Mouse (Mus musculus): ENCODE measurements around the gene Edc3. TPM values are rescaled to one million over a fixed set of nuclear protein-coding genes. Genes with fewer than 3 reads are reported as not detected.

The Edc3 gene
- polyA plus RNA-seq, 1 experiment, result 8.1 TPM

- H3K27me3 ChIP-seq (ENCODE audit: control insufficient read depth, insufficient read depth, low read length), result no peaks in the 10 kb centered on the region
- TF ChIP-seq CTCF (IDR thresholded peaks at IDR 0.05; ENCODE audit: control insufficient read depth, insufficient read depth, insufficient replicate concordance, low read depth, low read length) (no peak), POLR2A (IDR thresholded peaks at IDR 0.05; ENCODE audit: control insufficient read depth, low read depth, low read length) (no peak)
- H3K4me1 ChIP-seq (ENCODE audit: control insufficient read depth, insufficient read depth, low read length), result no peaks in the 10 kb centered on the region
- H3K4me3 ChIP-seq (ENCODE audit: control insufficient read depth, low read depth, low read length), result no peak overlapping the region
- H3K36me3 ChIP-seq (ENCODE audit: control insufficient read depth, insufficient read depth, low read length), result peaks cover 7% of the 10 kb centered on the region
- no peak overlapping the region for H3K27ac ChIP-seq (ENCODE audit: control insufficient read depth, insufficient read depth, low read depth, low read length)
These were observed 92.1 kb downstream of the Edc3 start for GRCm38 (mm10) chr9:57800325-57800975.

Other genes starting within 250 kb of the Edc3 start
- gene Scamp5, start 240.5 kb upstream of the Edc3 start, polyA plus RNA-seq (2012; rRNA removed), result 5.7 and 6.2 TPM in 2 replicates
- gene Rpp25, start 204.5 kb upstream of the Edc3 start, polyA plus RNA-seq (2012; rRNA removed), result 0.20 and 0.55 TPM in 2 replicates
- gene Cox5a, start 187.3 kb upstream of the Edc3 start, polyA plus RNA-seq (2012; rRNA removed), result 335 and 344 TPM in 2 replicates
- gene Fam219b, start 171.0 kb upstream of the Edc3 start, polyA plus RNA-seq (2012; rRNA removed), result 2.3 and 2.8 TPM in 2 replicates
- gene Mpi, start 155.8 kb upstream of the Edc3 start, polyA plus RNA-seq (2012; rRNA removed), result 268 and 282 TPM in 2 replicates
- gene Scamp2, start 147.6 kb upstream of the Edc3 start, polyA plus RNA-seq (2012; rRNA removed), result 465 and 495 TPM in 2 replicates
- gene Ulk3, start 119.1 kb upstream of the Edc3 start, polyA plus RNA-seq (2012; rRNA removed), result 9.2 and 9.5 TPM in 2 replicates
- gene Cplx3, start 102.3 kb upstream of the Edc3 start, polyA plus RNA-seq (2012; rRNA removed), result 0.16 TPM in 1 of 2 replicates, not detected in the other
- 0.06 TPM in 1 of 2 replicates, not detected in the other for gene Lman1l, start 87.8 kb upstream of the Edc3 start, polyA plus RNA-seq (2012; rRNA removed)
- 13.4 and 13.9 TPM in 2 replicates for gene Csk, start 54.9 kb upstream of the Edc3 start, polyA plus RNA-seq (2012; rRNA removed)
- gene Cyp1a2, start 24.8 kb upstream of the Edc3 start, polyA plus RNA-seq (2012; rRNA removed), result 0.16 and 0.38 TPM in 2 replicates
- gene Cyp1a1, start 20.6 kb upstream of the Edc3 start, polyA plus RNA-seq (2012; rRNA removed), result 0.09 and 0.11 TPM in 2 replicates
- 197 and 224 TPM in 2 replicates for gene Clk3, start 57.3 kb downstream of the Edc3 start, polyA plus RNA-seq (2012; rRNA removed)
- gene Arid3b, start 128.3 kb downstream of the Edc3 start, polyA plus RNA-seq (2012; rRNA removed), result 42.9 and 44.8 TPM in 2 replicates
- gene Ubl7, start 202.4 kb downstream of the Edc3 start, polyA plus RNA-seq (2012; rRNA removed), result 714 and 753 TPM in 2 replicates
- 23.7 and 27.9 TPM in 2 replicates for gene Sema7a, start 231.6 kb downstream of the Edc3 start, polyA plus RNA-seq (2012; rRNA removed)

All from testis, adult 2 months (tissue).